Mouse (Mus musculus) cerebellum, adult 2 months (tissue): ENCODE results near the gene BC017158. TPM values are rescaled to one million over a fixed set of nuclear protein-coding genes. Genes with fewer than 3 reads are reported as not detected.
A peak's percentile ranks its signal among the peaks of the same experiment; 100 is the strongest.

Experiments used
- DNase-seq, 2 experiments: peaks; one replicate each; pipeline ENCODE4 v3.0.0; 2021
- H3K27ac ChIP-seq: fragments of 200-500 bp; 2 replicates; pipeline ENCODE4 v1.5.1; 2012; ENCODE audit warnings: low read length, control low read depth, inconsistent platforms; ENCODE audit not compliant: insufficient read depth
- H3K27me3 ChIP-seq: fragments of 200-500 bp; 2 replicates; pipeline ENCODE4 v1.6.1; 2012; ENCODE audit warnings: inconsistent platforms, mild to moderate bottlenecking, low read length, moderate library complexity; ENCODE audit not compliant: control insufficient read depth, insufficient read depth
- H3K4me1 ChIP-seq: fragments of 200-500 bp; 2 replicates; pipeline ENCODE4 v1.6.1; 2011; ENCODE audit warnings: low read length; ENCODE audit not compliant: control insufficient read depth, insufficient read depth
- H3K4me3 ChIP-seq: fragments of 200-500 bp; replicated peaks from 2 replicates; pipeline ENCODE3; 2011; ENCODE audit warnings: mild to moderate bottlenecking, low read depth, low read length, control low read depth; ENCODE audit not compliant: insufficient read depth
- CTCF ChIP-seq: fragments of 200-500 bp; IDR thresholded peaks from 2 replicates; pipeline ENCODE4 v1.5.1; 2011; ENCODE audit warnings: low read depth, mild to moderate bottlenecking, control low read depth, low read length, moderate library complexity, borderline replicate concordance; ENCODE audit not compliant: insufficient read depth
- POLR2A ChIP-seq: fragments of 200-500 bp; IDR thresholded peaks from 2 replicates; pipeline ENCODE4 v1.6.1; 2011; ENCODE audit warnings: low read length, control low read depth, borderline replicate concordance; ENCODE audit not compliant: insufficient read depth
- WGBS: fragments of 180-500 bp; shearing (Covaris S2); methylation state at CpG from one replicate; pipeline ENCODE4 v1.1.7; 2018; 5-methylcytosine and 5-hydroxymethylcytosine counted together
- polyA plus RNA-seq: library from polyadenylated mRNA; depleted of rRNA; stranded (reverse); fragments of >200 nt; gene quantifications from 2 replicates; pipeline ENCODE4 v1.2.3, GENCODE M21; 2012

Gene BC017158
- polyA plus RNA-seq, 1 experiment, result 35.4 TPM

DNA sequence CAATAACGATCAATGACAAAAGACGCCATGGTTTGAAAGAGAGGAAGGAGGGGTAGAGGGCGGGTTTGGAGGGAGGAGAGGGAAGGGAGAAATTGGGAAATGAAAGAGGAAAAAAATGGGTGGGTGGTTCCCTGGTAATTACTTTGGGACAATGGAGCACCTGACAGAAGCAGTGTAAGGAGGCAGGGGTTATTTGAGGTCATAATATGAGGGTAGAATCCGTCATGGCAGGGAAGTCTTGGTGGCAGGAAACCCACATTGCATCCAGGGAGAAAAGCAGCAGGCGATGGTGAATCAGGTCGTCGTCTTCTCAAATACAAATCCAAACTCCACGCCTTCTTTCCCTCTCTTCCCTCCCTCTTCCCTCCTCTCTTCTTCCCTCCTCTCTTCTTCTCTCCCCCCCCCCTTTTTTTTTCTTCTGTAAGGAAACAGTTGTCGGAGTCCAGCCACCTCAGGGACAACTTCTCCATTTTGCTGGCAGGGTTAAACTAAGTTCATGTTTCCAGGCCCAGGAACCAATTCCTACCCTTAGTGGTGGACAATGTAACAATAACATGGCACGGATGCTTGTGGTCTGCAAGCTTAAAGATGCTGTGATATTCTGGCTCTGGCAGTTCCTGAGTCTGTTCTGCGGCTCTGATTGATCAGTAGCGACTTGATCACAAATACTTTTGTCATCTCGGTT, 14.5 kb upstream of the BC017158 start:
- peaks cover 4% of the 10 kb centered on the region; the same call in 1 of the 2 replicates for H3K4me1 ChIP-seq
- DNase-seq, result no peak
- 75% methylated on average over 13 of the region's 13 CpGs for WGBS

DNA sequence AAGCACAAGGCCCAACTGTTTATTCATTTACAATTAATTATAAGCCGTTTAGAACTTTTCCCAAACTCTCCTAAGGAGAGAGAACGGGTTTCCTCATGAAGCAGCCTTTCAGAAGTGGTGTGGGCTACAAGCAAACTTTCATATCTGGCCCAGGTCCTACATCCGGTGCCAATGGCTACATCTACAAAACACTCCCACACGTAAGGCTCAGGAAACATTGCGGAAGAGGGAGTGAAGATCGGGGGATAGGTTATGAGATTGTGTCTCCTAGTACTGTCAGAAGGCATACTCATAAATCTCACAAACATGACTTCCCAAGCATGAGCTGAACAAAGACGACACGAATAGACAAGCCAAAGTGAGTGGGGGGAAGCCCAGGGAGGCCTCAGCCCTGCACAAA, 13.8 kb upstream of the BC017158 start:
- DNase-seq, result no peak
- Histone ChIP-seq H3K27me3 (no peaks in the 10 kb centered on the region), H3K4me1 (peaks cover 4% of the 10 kb centered on the region; the same call in 1 of the 2 replicates), H3K4me3 (no peak overlapping the region), H3K27ac (no peak overlapping the region)
- WGBS, result 83% methylated on average over 8 of the region's 8 CpGs
- no peak for TF ChIP-seq CTCF
- TF ChIP-seq POLR2A, result no peak

More for the DNA sequence above, 14.5 kb upstream of the BC017158 start:
- H3K27ac ChIP-seq, result no peak overlapping the region
- no peaks in the 10 kb centered on the region for H3K27me3 ChIP-seq
- H3K4me3 ChIP-seq, result no peak overlapping the region
- TF ChIP-seq CTCF (no peak), POLR2A (no peak)

DNA sequence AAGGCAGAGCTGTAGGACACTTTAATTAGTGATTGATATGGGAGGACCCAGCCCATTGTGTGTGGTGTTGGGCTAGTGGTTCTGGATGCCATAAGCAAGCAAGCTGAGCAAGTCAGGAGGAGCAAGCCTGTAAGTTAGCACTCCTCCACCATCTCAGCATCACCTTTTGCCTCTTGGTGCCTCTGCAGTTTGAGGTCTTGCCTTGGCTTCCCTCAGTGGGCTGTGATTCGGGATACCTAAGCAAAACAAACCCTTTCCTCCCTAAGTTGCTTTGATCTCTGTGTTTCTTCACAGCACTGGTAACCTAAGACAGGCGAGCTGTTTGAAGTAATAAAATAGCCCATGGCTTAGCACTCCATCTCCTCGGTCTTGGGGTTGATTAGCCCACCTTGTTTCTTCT, 13.3 kb upstream of the BC017158 start:
- Histone ChIP-seq H3K4me1 (peaks cover 4% of the 10 kb centered on the region; the same call in 1 of the 2 replicates), H3K4me3 (no peak overlapping the region), H3K27ac (no peak overlapping the region), H3K27me3 (no peaks in the 10 kb centered on the region)
- no peak for DNase-seq
- 89% methylated on average over 3 of the region's 3 CpGs for WGBS
- TF ChIP-seq POLR2A (no peak), CTCF (no peak)

DNA sequence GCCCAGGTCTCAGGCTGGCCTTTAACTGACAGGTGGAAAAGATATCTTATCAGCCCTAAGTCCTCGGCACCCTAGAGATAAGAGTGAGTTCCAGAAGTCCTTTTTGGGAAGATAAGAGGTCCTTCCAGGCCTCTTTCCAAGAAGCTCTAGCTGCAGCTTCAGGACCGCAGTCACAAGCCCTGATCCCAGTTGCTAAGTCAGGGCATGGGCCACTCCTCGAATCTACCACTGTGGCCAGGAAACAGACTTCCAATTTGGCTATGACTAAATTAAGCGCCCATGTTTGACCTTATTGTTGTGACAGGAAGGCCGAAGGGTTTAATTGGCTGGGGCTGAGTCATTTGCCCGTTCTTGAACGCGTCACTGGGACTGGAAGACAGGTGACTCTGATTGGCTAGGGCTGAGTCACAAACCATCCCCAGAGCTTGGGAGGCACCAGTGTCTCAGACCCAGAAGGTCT, 12.3 kb upstream of the BC017158 start:
- Histone ChIP-seq H3K27me3 (no peaks in the 10 kb centered on the region), H3K4me3 (no peak overlapping the region), H3K27ac (no peak overlapping the region), H3K4me1 (peaks cover 4% of the 10 kb centered on the region; the same call in 1 of the 2 replicates)
- DNase-seq, result no peak
- WGBS, result 54% methylated on average over 8 of the region's 8 CpGs
- TF ChIP-seq CTCF (no peak), POLR2A (no peak)

DNA sequence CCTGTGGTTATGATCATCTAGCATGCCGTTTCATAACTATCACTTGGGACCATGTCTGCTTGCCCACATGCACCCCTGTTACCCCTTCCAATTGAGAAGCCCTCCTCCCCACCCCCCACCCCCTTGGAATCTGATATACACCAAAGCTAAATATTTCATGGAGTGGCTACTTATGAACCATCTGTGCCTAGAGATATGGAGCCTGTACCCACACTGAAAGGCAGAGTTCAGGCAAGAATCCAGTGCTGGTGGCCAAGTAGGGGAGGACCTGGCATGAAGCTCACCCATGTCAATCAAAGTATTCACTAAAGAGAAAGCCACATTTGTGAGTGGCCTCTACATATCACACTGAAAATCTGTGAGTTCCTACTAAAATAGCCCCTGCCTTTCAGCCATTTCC, 11.8 kb upstream of the BC017158 start:
- DNase-seq, result no peak
- H3K27me3 ChIP-seq, result no peaks in the 10 kb centered on the region
- peaks cover 4% of the 10 kb centered on the region; the same call in 1 of the 2 replicates for H3K4me1 ChIP-seq
- no peak overlapping the region for H3K4me3 ChIP-seq
- no peak overlapping the region for H3K27ac ChIP-seq
- TF ChIP-seq CTCF (no peak), POLR2A (no peak)
- 11% methylated on average over 1 of the region's 1 CpGs for WGBS

DNA sequence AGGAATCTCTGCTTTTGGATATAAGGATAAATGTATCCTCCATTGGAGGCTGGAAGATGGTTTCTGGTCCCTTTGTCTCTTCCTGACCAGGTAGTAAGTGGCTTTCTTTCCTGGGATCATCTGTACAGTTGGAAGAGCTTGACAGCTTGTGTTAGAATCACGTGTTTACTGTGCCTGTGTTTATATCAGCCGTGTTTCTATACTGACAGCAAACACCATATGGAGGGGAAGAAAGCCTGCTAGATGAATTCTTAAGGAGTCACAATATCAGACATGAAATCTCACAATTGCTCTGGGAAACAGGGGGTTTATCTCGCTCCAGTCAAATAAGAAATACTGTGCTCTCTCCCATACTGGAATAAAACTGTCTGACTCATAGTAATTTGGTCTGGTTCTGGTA, 11.2 kb upstream of the BC017158 start:
- DNase-seq, result no peak
- Histone ChIP-seq H3K4me1 (peaks cover 4% of the 10 kb centered on the region; the same call in 1 of the 2 replicates), H3K27ac (no peak overlapping the region), H3K27me3 (no peaks in the 10 kb centered on the region), H3K4me3 (no peak overlapping the region)
- TF ChIP-seq POLR2A (no peak), CTCF (no peak)
- 56% methylated on average over 3 of the region's 3 CpGs for WGBS

DNA sequence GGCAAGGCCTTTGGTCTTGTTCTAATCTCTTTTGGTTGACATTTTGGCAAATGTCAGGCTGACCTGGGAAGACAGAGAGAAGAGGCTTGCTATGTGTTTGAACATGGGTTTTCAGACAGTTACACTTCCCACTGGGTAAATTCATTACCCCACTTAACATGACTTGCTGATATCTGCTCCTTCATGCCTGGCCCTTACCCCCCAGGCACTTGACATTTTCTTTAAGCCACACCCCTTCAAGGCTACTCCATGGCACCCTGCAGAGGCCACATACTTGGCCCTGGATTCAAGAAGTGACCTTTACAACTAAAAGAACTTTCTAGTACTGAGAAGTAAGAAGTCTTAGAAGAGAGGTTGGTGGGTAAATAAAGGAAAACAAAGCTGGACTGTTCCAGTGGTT, 9.9 kb upstream of the BC017158 start:
- TF ChIP-seq CTCF, result no peak
- no peak for TF ChIP-seq POLR2A
- Histone ChIP-seq H3K27ac (no peak overlapping the region), H3K4me1 (peaks cover 4% of the 10 kb centered on the region; the same call in 1 of the 2 replicates), H3K4me3 (no peak overlapping the region), H3K27me3 (no peaks in the 10 kb centered on the region)
- no peak for DNase-seq

DNA sequence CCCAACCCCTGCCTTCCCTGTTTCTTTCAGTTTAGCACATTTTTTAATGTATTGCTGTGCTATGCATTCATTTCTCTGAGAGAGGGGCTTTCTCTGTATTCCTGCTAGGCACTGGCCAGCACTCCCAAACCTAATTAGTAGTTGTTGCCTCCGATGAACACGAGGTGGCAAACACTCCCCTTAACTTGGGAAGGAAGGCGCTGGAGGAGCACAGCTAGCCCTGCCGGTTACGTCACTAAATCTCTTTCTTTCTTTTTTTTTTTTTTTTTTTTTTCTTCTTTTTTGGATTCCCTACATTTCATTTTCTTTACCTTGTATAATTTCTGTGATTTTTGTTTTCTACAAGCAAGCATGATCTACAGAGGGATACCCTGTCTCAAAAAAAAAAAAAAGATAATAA, 6.9 kb upstream of the BC017158 start:
- Histone ChIP-seq H3K27ac (no peak overlapping the region), H3K4me1 (peaks cover 4% of the 10 kb centered on the region; the same call in 1 of the 2 replicates), H3K27me3 (no peaks in the 10 kb centered on the region), H3K4me3 (no peak overlapping the region)
- peak; percentile 28 to 33 for DNase-seq
- WGBS, result 9% methylated on average over 5 of the region's 5 CpGs
- TF ChIP-seq CTCF, result peak; percentile 58; the same call in 1 of the 2 replicates
- no peak for TF ChIP-seq POLR2A
